Mouse (Mus musculus): ENCODE measurements around the gene Tcn2. TPM values are rescaled to one million over a fixed set of nuclear protein-coding genes. Genes with fewer than 3 reads are reported as not detected.
"Not testable (repeated sequence)": the region's sequence is repeated elsewhere in the genome, so short reads cannot be mapped to it uniquely, and the experiment has no call there.

Tcn2 gene
- total RNA-seq, 2 experiments from 2014 or later, result 18.5 to 19.4 TPM

- peak; percentile 95 for TF ChIP-seq CTCF (conservative IDR thresholded peaks at IDR 0.05)
- H3K27ac ChIP-seq, result no peak overlapping the region
- DNase-seq (ENCODE audit: low spot score in 2 of 2), result peak in 1 of 2 experiments; percentile 65
- H3K4me3 ChIP-seq, result no peak overlapping the region
Measured at GRCm38 (mm10) chr11:3921281-3921850, 10.6 kb downstream of the Tcn2 start.

GRCm38 (mm10) chr11:3920476-3920875, 11.5 kb downstream of the Tcn2 start:
- no peak for DNase-seq (ENCODE audit: low spot score in 2 of 2)
- no peak for TF ChIP-seq CTCF (conservative IDR thresholded peaks at IDR 0.05)
- Histone ChIP-seq H3K27ac (no peak overlapping the region), H3K4me3 (no peak overlapping the region)

GRCm38 (mm10) chr11:3918738-3919137, 13.2 kb downstream of the Tcn2 start:
- Histone ChIP-seq H3K27ac (no peak overlapping the region), H3K4me3 (no peak overlapping the region)
- DNase-seq (ENCODE audit: low spot score in 2 of 2), result no peak
- TF ChIP-seq CTCF (conservative IDR thresholded peaks at IDR 0.05), result peak; percentile 79

GRCm38 (mm10) chr11:3914109-3914840, 17.7 kb downstream of the Tcn2 start, which contains the start of gene Slc35e4:
Slc35e4 (minus strand) TSS chr11:3914664.
- H3K27ac ChIP-seq, result peak within 1 kb of the TSS; percentile 90
- DNase-seq (ENCODE audit: low spot score in 2 of 2), result peak; percentile 75 to 87
- peak within 1 kb of the TSS; percentile 76 for H3K4me3 ChIP-seq
- peak; percentile 98 for TF ChIP-seq CTCF (conservative IDR thresholded peaks at IDR 0.05)

GRCm38 (mm10) chr11:3913316-3914108, 18.4 kb downstream of the Tcn2 start:
- 0 out of 2 replicates have a peak, but pooled peaks have one; percentile 24 for TF ChIP-seq CTCF (conservative IDR thresholded peaks at IDR 0.05)
- Histone ChIP-seq H3K27ac (peak overlapping the region; percentile 90), H3K4me3 (peak overlapping the region; percentile 76)
- DNase-seq (ENCODE audit: low spot score in 2 of 2), result peak; percentile 93 to 97

- Histone ChIP-seq H3K4me3 (peak overlapping the region; percentile 76), H3K27ac (peak overlapping the region; percentile 90)
- DNase-seq (ENCODE audit: low spot score in 2 of 2), result no peak
- TF ChIP-seq CTCF (conservative IDR thresholded peaks at IDR 0.05), result peak; percentile 48
Measured at GRCm38 (mm10) chr11:3912875-3913271, 19.1 kb downstream of the Tcn2 start.

DNA sequence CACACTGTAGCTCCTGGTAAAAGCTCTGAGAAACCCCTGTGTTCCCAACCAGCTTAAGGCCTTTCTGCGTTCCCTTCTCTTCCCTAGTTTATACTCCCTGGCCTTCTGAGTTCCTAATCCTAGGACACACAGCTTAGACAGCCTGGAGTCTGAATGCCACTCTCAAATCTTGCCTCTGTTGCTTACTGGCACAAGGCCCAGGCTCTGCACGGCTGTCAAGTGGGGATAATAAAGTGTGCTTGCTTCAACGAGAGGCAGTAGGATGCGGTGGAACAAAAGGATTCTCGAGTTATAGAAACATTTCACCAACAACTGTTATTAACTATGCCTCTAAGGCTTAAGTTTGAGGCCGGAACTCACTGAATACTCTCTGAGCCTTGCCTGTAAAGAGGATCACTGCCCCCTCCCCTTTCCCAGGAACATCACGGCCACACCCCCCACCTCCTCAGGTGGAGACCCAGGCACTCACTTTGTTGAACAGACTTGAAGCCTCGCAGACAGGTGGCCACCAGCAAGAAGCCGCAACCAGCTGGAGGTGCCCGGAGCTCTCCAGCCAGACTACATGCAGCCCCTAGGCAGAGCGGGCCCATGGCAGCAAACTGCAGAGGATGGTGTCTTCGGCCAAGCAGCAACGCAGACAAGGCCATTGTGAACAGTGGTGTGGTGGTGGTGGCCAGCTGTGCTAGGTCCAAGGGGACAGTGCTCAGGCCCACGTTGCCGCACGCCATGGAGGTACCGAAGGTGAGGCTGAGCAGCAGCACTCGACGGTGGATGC, 19.7 kb downstream of the Tcn2 start:
- Histone ChIP-seq H3K4me3 (peak overlapping the region; percentile 76), H3K27ac (peak overlapping the region; percentile 90)
- DNase-seq (ENCODE audit: low spot score in 2 of 2), result peak; percentile 48 to 64
- no peak for TF ChIP-seq CTCF (conservative IDR thresholded peaks at IDR 0.05)

DNA sequence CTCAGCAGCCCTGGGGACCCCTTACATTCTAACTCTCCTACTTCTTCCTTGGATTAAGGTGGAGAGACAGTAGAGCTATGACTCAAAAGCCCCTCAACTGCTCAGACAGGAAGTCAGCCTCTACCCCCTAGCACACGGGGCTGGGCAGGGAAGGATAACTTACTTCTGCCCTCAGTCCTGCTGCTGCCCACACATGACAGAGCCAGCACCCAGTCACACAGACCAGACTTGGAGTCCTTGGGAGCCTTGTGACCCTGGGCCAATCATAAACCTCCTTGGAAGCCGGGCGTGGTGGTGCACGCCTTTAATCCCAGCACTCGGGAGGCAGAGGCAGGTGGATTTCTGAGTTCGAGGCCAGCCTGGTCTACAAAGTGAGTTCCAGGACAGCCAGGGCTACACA, 20.5 kb downstream of the Tcn2 start:
- Histone ChIP-seq H3K27ac (peak overlapping the region; percentile 90), H3K4me3 (peak overlapping the region; percentile 76)
- not testable (repeated sequence) for DNase-seq (ENCODE audit: low spot score in 2 of 2)

DNA sequence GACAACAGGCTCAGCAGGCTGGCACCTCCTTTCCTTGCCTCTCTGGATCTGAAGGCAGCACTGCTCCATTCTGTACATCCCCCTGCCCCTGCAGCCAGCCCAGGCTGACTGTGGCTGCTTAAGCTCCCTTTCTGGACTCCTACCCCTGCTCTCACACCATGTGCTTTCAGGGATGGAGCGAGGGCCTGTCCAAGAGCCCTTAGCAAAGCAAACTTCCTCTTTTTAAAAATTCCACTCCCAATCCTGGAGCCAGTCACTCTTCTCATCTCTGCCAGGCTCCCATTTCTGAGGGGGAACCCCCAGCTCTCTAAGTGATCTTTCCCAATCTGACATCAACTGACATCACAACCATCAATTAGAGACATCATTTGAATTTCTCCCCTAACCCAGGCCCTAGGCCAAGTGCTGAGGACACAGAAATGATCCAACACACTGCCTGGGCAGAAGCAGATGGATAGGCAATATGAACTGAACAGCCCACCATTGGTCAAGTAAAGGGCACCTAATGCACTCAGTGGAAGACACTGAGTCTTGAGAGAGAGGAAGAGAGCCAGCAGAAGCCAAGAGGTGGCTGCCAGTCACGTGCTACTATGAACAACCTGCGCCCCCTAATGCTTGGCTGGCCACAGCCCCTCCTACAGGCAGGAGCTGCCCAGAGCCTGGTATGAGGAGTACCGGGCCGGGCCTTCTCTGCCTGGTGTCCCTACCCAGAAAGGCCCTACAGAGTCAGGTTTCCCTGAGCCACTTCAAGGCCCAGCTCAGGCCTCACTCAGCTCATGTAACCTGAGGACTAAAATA, 21.2 kb downstream of the Tcn2 start:
- peak overlapping the region; percentile 76 for H3K4me3 ChIP-seq
- peak overlapping the region; percentile 90 for H3K27ac ChIP-seq
- peak; percentile 54 for TF ChIP-seq CTCF (conservative IDR thresholded peaks at IDR 0.05)
- no peak for DNase-seq (ENCODE audit: low spot score in 2 of 2)

- no peak for TF ChIP-seq CTCF (conservative IDR thresholded peaks at IDR 0.05)
- Histone ChIP-seq H3K4me3 (no peak overlapping the region), H3K27ac (peak overlapping the region; percentile 90)
- no peak for DNase-seq (ENCODE audit: low spot score in 2 of 2)
Measured at GRCm38 (mm10) chr11:3909236-3909635, 22.7 kb downstream of the Tcn2 start.

GRCm38 (mm10) chr11:3905446-3905845, 26.5 kb downstream of the Tcn2 start:
- Histone ChIP-seq H3K27ac (no peak overlapping the region), H3K4me3 (no peak overlapping the region)
- no peak for TF ChIP-seq CTCF (conservative IDR thresholded peaks at IDR 0.05)
- no peak for DNase-seq (ENCODE audit: low spot score in 2 of 2)

DNA sequence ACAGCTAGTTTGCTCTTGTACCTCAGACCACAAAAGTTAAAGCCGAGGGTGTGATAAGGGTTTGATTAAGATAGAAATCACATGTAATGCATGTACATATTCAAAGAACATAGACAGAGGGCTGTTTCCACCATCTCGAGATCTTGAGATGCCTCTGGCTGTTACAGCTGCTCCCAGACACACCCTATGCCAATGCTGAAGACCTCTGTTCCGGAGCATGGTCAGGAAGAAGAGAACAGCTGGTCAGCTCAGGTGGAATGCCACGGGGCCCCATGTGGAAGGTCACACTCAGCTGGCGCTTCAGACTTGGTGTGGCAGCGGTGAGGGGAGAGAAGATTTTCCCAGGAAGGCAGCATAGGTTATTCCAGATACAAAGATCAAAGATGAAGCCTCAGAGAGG, 27.3 kb downstream of the Tcn2 start:
- DNase-seq (ENCODE audit: low spot score in 2 of 2), result no peak
- no peak for TF ChIP-seq CTCF (conservative IDR thresholded peaks at IDR 0.05)
- no peak overlapping the region for H3K27ac ChIP-seq
- H3K4me3 ChIP-seq, result no peak overlapping the region
